Mouse (Mus musculus): ENCODE measurements at regions not wholly inside any gene's neighbourhood (a gene's known extent, or its start where the extent isn't known, plus 50 kb on each side); places are given as distances from the start of the nearest gene placed in this dataset.

- Histone ChIP-seq H3K36me3 (ENCODE audit: control insufficient read depth, insufficient read depth, low read length) (no peaks in the 10 kb centered on the region), H3K4me3 (ENCODE audit: insufficient read depth, low read depth, low read length) (no peak overlapping the region), H3K79me2 (ENCODE audit: control insufficient read depth, insufficient read depth, low read length) (no peaks in the 10 kb centered on the region), H3K9ac (ENCODE audit: low read depth, low read length) (no peak overlapping the region), H3K27me3 (ENCODE audit: control insufficient read depth, insufficient read depth, low read length) (no peaks in the 10 kb centered on the region), H3K27ac (replicated peaks; ENCODE audit: insufficient read depth, low read depth, low read length) (no peak overlapping the region), H3K4me1 (ENCODE audit: control insufficient read depth, insufficient read depth, low read length) (no peaks in the 10 kb centered on the region)
- 92% methylated on average over 6 of the region's 6 CpGs for WGBS
- DNase-seq (ENCODE audit: extremely low read depth, low read depth, low spot score), result no peak
- no peak for TF ChIP-seq POLR2A (IDR thresholded peaks at IDR 0.05; ENCODE audit: extremely low read depth, insufficient read depth, low read length)
- no peak for TF ChIP-seq CTCF (IDR thresholded peaks at IDR 0.05; ENCODE audit: low read depth, low read length)
Measured at GRCm38 (mm10) chr15:51291183-51291582, 2593.5 kb upstream of the Gm7489 start.

- H3K4me1 ChIP-seq (ENCODE audit: control insufficient read depth, insufficient read depth, low read length), result no peaks in the 10 kb centered on the region
- H3K79me2 ChIP-seq (ENCODE audit: control insufficient read depth, insufficient read depth, low read length), result no peaks in the 10 kb centered on the region
- H3K9ac ChIP-seq (ENCODE audit: low read depth, low read length), result no peak overlapping the region
- no peaks in the 10 kb centered on the region for H3K36me3 ChIP-seq (ENCODE audit: control insufficient read depth, insufficient read depth, low read length)
- no peak overlapping the region for H3K27ac ChIP-seq (replicated peaks; ENCODE audit: insufficient read depth, low read depth, low read length)
- no peaks in the 10 kb centered on the region for H3K27me3 ChIP-seq (ENCODE audit: control insufficient read depth, insufficient read depth, low read length)
- no peak for TF ChIP-seq CTCF (IDR thresholded peaks at IDR 0.05; ENCODE audit: low read depth, low read length)
- TF ChIP-seq POLR2A (IDR thresholded peaks at IDR 0.05; ENCODE audit: extremely low read depth, insufficient read depth, low read length), result no peak
- H3K4me3 ChIP-seq (ENCODE audit: insufficient read depth, low read depth, low read length), result no peak overlapping the region
- DNase-seq (ENCODE audit: extremely low read depth, low read depth, low spot score), result no peak
Measured at GRCm38 (mm10) chr15:51296841-51297240, 2587.9 kb upstream of the Gm7489 start.

GRCm38 (mm10) chr15:51318072-51318471 lies 2566.6 kb upstream of the Gm7489 start:
- no peak for DNase-seq (ENCODE audit: extremely low read depth, low read depth, low spot score)
- 69% methylated on average over 1 of the region's 1 CpGs for WGBS
- Histone ChIP-seq H3K27me3 (ENCODE audit: control insufficient read depth, insufficient read depth, low read length) (no peaks in the 10 kb centered on the region), H3K9ac (ENCODE audit: low read depth, low read length) (no peak overlapping the region), H3K4me1 (ENCODE audit: control insufficient read depth, insufficient read depth, low read length) (no peaks in the 10 kb centered on the region), H3K27ac (replicated peaks; ENCODE audit: insufficient read depth, low read depth, low read length) (no peak overlapping the region), H3K36me3 (ENCODE audit: control insufficient read depth, insufficient read depth, low read length) (no peaks in the 10 kb centered on the region), H3K4me3 (ENCODE audit: insufficient read depth, low read depth, low read length) (no peak overlapping the region), H3K79me2 (ENCODE audit: control insufficient read depth, insufficient read depth, low read length) (no peaks in the 10 kb centered on the region)
- TF ChIP-seq CTCF (IDR thresholded peaks at IDR 0.05; ENCODE audit: low read depth, low read length) (no peak), POLR2A (IDR thresholded peaks at IDR 0.05; ENCODE audit: extremely low read depth, insufficient read depth, low read length) (no peak)

GRCm38 (mm10) chr15:51318760-51319159 lies 2565.9 kb upstream of the Gm7489 start:
- no peaks in the 10 kb centered on the region for H3K27me3 ChIP-seq (ENCODE audit: control insufficient read depth, insufficient read depth, low read length)
- TF ChIP-seq CTCF (IDR thresholded peaks at IDR 0.05; ENCODE audit: low read depth, low read length) (no peak), POLR2A (IDR thresholded peaks at IDR 0.05; ENCODE audit: extremely low read depth, insufficient read depth, low read length) (no peak)
- no peak overlapping the region for H3K27ac ChIP-seq (replicated peaks; ENCODE audit: insufficient read depth, low read depth, low read length)
- H3K9ac ChIP-seq (ENCODE audit: low read depth, low read length), result no peak overlapping the region
- DNase-seq (ENCODE audit: extremely low read depth, low read depth, low spot score), result no peak
- no peaks in the 10 kb centered on the region for H3K4me1 ChIP-seq (ENCODE audit: control insufficient read depth, insufficient read depth, low read length)
- H3K36me3 ChIP-seq (ENCODE audit: control insufficient read depth, insufficient read depth, low read length), result no peaks in the 10 kb centered on the region
- WGBS, result 86% methylated on average over 2 of the region's 2 CpGs
- no peak overlapping the region for H3K4me3 ChIP-seq (ENCODE audit: insufficient read depth, low read depth, low read length)
- H3K79me2 ChIP-seq (ENCODE audit: control insufficient read depth, insufficient read depth, low read length), result no peaks in the 10 kb centered on the region

GRCm38 (mm10) chr15:51320366-51320894 lies 2564.3 kb upstream of the Gm7489 start:
- DNase-seq (ENCODE audit: extremely low read depth, low read depth, low spot score), result no peak
- TF ChIP-seq POLR2A (IDR thresholded peaks at IDR 0.05; ENCODE audit: extremely low read depth, insufficient read depth, low read length), result no peak
- no peak for TF ChIP-seq CTCF (IDR thresholded peaks at IDR 0.05; ENCODE audit: low read depth, low read length)
- no peaks in the 10 kb centered on the region for H3K27me3 ChIP-seq (ENCODE audit: control insufficient read depth, insufficient read depth, low read length)

GRCm38 (mm10) chr15:51323284-51323683 lies 2561.4 kb upstream of the Gm7489 start:
- Histone ChIP-seq H3K27ac (replicated peaks; ENCODE audit: insufficient read depth, low read depth, low read length) (no peak overlapping the region), H3K4me3 (ENCODE audit: insufficient read depth, low read depth, low read length) (no peak overlapping the region), H3K4me1 (ENCODE audit: control insufficient read depth, insufficient read depth, low read length) (no peaks in the 10 kb centered on the region), H3K79me2 (ENCODE audit: control insufficient read depth, insufficient read depth, low read length) (no peaks in the 10 kb centered on the region), H3K9ac (ENCODE audit: low read depth, low read length) (no peak overlapping the region), H3K36me3 (ENCODE audit: control insufficient read depth, insufficient read depth, low read length) (no peaks in the 10 kb centered on the region), H3K27me3 (ENCODE audit: control insufficient read depth, insufficient read depth, low read length) (no peaks in the 10 kb centered on the region)
- no peak for DNase-seq (ENCODE audit: extremely low read depth, low read depth, low spot score)
- WGBS, result 74% methylated on average over 5 of the region's 5 CpGs
- TF ChIP-seq POLR2A (IDR thresholded peaks at IDR 0.05; ENCODE audit: extremely low read depth, insufficient read depth, low read length) (no peak), CTCF (IDR thresholded peaks at IDR 0.05; ENCODE audit: low read depth, low read length) (no peak)

More at GRCm38 (mm10) chr15:51320366-51320894, 2564.3 kb upstream of the Gm7489 start:
- Histone ChIP-seq H3K27ac (replicated peaks; ENCODE audit: insufficient read depth, low read depth, low read length) (no peak overlapping the region), H3K4me3 (ENCODE audit: insufficient read depth, low read depth, low read length) (no peak overlapping the region), H3K36me3 (ENCODE audit: control insufficient read depth, insufficient read depth, low read length) (no peaks in the 10 kb centered on the region), H3K9ac (ENCODE audit: low read depth, low read length) (no peak overlapping the region), H3K4me1 (ENCODE audit: control insufficient read depth, insufficient read depth, low read length) (no peaks in the 10 kb centered on the region), H3K79me2 (ENCODE audit: control insufficient read depth, insufficient read depth, low read length) (no peaks in the 10 kb centered on the region)
- 79% methylated on average over 10 of the region's 10 CpGs for WGBS
